8 mouse cellular contexts compared by ENCODE assay signal in genomic region chr2:4401597-4402581, GRCm38 (mm10).
DNase-seq lines count a peak whose midpoint lies in the region; ATAC-seq lines count a peak whose summit lies in the region.

No protein-coding gene starts in this region.

- H3K36me3 ChIP-seq in forebrain, embryonic 10.5 days (replicated peaks): no peaks in the 10 kb centered on the region
- H3K36me3 ChIP-seq in hindbrain, embryonic 11.5 days (ENCODE audit: control insufficient read depth, insufficient read depth, low read length): no peaks in the 10 kb centered on the region
- H3K36me3 ChIP-seq in limb, embryonic 12.5 days: peaks cover 13% of the 10 kb centered on the region
- H3K36me3 ChIP-seq in neural tube, embryonic 11.5 days (ENCODE audit: control insufficient read depth, insufficient read depth, low read length): no peaks in the 10 kb centered on the region

- peaks cover 51% of the 10 kb centered on the region for H3K4me1 ChIP-seq in forebrain, embryonic 10.5 days
- H3K4me1 ChIP-seq in hindbrain, embryonic 11.5 days (replicated peaks; ENCODE audit: control insufficient read depth, insufficient read depth, low read length): peaks cover 2% of the 10 kb centered on the region; the same call in 1 of the 2 replicates
- H3K4me1 ChIP-seq in limb, embryonic 12.5 days (replicated peaks): peaks cover 71% of the 10 kb centered on the region
- peaks cover 15% of the 10 kb centered on the region for H3K4me1 ChIP-seq in neural tube, embryonic 11.5 days (ENCODE audit: control insufficient read depth, insufficient read depth, low read length)

- ATAC-seq in hindbrain, embryonic 11.5 days (ENCODE audit: low FRiP score): peak; percentile 79
- ATAC-seq in limb, embryonic 12.5 days (ENCODE audit: insufficient number of reproducible peaks, insufficient read depth, low FRiP score, low TSS enrichment, low read depth): 0 out of 2 replicates have a peak, but pooled peaks have one; percentile 33
- ATAC-seq in neural tube, embryonic 11.5 days (ENCODE audit: insufficient read depth, low FRiP score, low TSS enrichment): peak; percentile 62

- peak overlapping the region; percentile 70 for H3K4me2 ChIP-seq in hindbrain, embryonic 11.5 days (replicated peaks; ENCODE audit: low read depth, low read length)
- H3K4me2 ChIP-seq in limb, embryonic 12.5 days: peak overlapping the region; percentile 85
- H3K4me2 ChIP-seq in neural tube, embryonic 11.5 days (ENCODE audit: low read depth): peak overlapping the region; percentile 78

- H3K27me3 ChIP-seq in forebrain, embryonic 10.5 days (ENCODE audit: poor library complexity, severe bottlenecking): 0 out of 2 replicates have a peak, but pooled peaks cover 8% of the 10 kb centered on the region
- no peaks in the 10 kb centered on the region for H3K27me3 ChIP-seq in hindbrain, embryonic 11.5 days (ENCODE audit: control insufficient read depth, insufficient read depth, low read length)
- H3K27me3 ChIP-seq in limb, embryonic 12.5 days: no peaks in the 10 kb centered on the region
- no peaks in the 10 kb centered on the region for H3K27me3 ChIP-seq in neural tube, embryonic 11.5 days (ENCODE audit: control insufficient read depth, insufficient read depth, low read length)

- peak; percentile 33 for DNase-seq in adrenal gland, postnatal 10 days
- DNase-seq in adrenal gland, postnatal 4 days (ENCODE audit: low spot score in 2 of 2): no peak
- peak; percentile 93 for DNase-seq in brain, adult 2 months (ENCODE audit: low read depth, low spot score)
- DNase-seq in forebrain, embryonic 10.5 days (ENCODE audit: extremely low spot score, low spot score): peak; percentile 76
- DNase-seq in hindbrain, embryonic 11.5 days (ENCODE audit: low spot score): peak; percentile 82
- peak; percentile 83 for DNase-seq in neural tube, embryonic 11.5 days (ENCODE audit: low spot score)
- DNase-seq in thymus, postnatal 14 days: no peak

- H3K27ac ChIP-seq in forebrain, embryonic 10.5 days: peak overlapping the region; percentile 98
- H3K27ac ChIP-seq in hindbrain, embryonic 11.5 days (ENCODE audit: low read depth, low read length): peak overlapping the region; percentile 97
- H3K27ac ChIP-seq in limb, embryonic 12.5 days: peak overlapping the region; percentile 97
- H3K27ac ChIP-seq in neural tube, embryonic 11.5 days (ENCODE audit: low read depth, low read length): peak overlapping the region; percentile 98

- H3K9me3 ChIP-seq in forebrain, embryonic 10.5 days: peaks cover 5% of the 10 kb centered on the region; the same call in 1 of the 2 replicates
- no peaks in the 10 kb centered on the region for H3K9me3 ChIP-seq in hindbrain, embryonic 11.5 days (ENCODE audit: control insufficient read depth, low read length)
- 0 out of 2 replicates have a peak, but pooled peaks cover 4% of the 10 kb centered on the region for H3K9me3 ChIP-seq in limb, embryonic 12.5 days
- no peaks in the 10 kb centered on the region for H3K9me3 ChIP-seq in neural tube, embryonic 11.5 days (ENCODE audit: control insufficient read depth, low read length)

- H3K4me3 ChIP-seq in forebrain, embryonic 10.5 days: peak overlapping the region; percentile 68
- peak overlapping the region; percentile 58 for H3K4me3 ChIP-seq in hindbrain, embryonic 11.5 days (ENCODE audit: low read depth, low read length)
- peak overlapping the region; percentile 73 for H3K4me3 ChIP-seq in limb, embryonic 12.5 days (replicated peaks)
- peak overlapping the region; percentile 72 for H3K4me3 ChIP-seq in neural tube, embryonic 11.5 days (ENCODE audit: low read depth, low read length)

- peak overlapping the region; percentile 97 for H3K9ac ChIP-seq in hindbrain, embryonic 11.5 days (ENCODE audit: low read depth, low read length)
- H3K9ac ChIP-seq in limb, embryonic 12.5 days (replicated peaks): peak overlapping the region; percentile 92
- H3K9ac ChIP-seq in neural tube, embryonic 11.5 days (ENCODE audit: low read length): peak overlapping the region; percentile 96

- under 1% methylated on average over 28 of the region's 28 CpGs for WGBS in forebrain, embryonic 10.5 days
- WGBS in hindbrain, embryonic 11.5 days: under 1% methylated on average over 28 of the region's 28 CpGs
- under 1% methylated on average over 28 of the region's 28 CpGs for WGBS in limb, embryonic 12.5 days
- 1% methylated on average over 28 of the region's 28 CpGs for whole genome bisulfite sequencing in neural tube, embryonic 11.5 days

Comparison
In these comparisons a context has a peak if more than half of its experiments do, and no peak if none do; other contexts are left out.
1. DNase-seq: peak in adrenal gland, postnatal 10 days (single experiment), brain, adult 2 months (single experiment), forebrain, embryonic 10.5 days (single experiment), hindbrain, embryonic 11.5 days (single experiment) and neural tube, embryonic 11.5 days (single experiment); none in adrenal gland, postnatal 4 days (0 of 2) and thymus, postnatal 14 days (single experiment).
2. Peak in every context shown above with its lines, with median percentiles within 50 percentile points of each other: H3K27ac ChIP-seq, H3K4me3 ChIP-seq, ATAC-seq, H3K4me2 ChIP-seq and H3K9ac ChIP-seq.